In genomic region chr8:28594606-28595005, GRCm38 (mm10) we compare ENCODE assay signal across 18 mouse cellular contexts.
DNase-seq lines count a peak whose midpoint lies in the region; ATAC-seq and TF ChIP-seq lines count a peak whose summit lies in the region.
"Had no signal": no experiment of that assay in that cellular context is flagged by ENCODE, and none has a peak within 500 bp of the region (broad histone marks: within the 10 kb centered on the region; RNA-seq: fewer than 3 reads in every experiment).

No protein-coding gene starts in this region.

- 41% methylated on average over 8 of the region's 8 CpGs for WGBS in intestine, embryonic 15.5 days
- WGBS in intestine, postnatal 0 days = 27% methylated on average over 8 of the region's 8 CpGs
- WGBS in lung, embryonic 15.5 days = 21% methylated on average over 7 of the region's 8 CpGs
- WGBS in embryonic facial prominence, embryonic 10.5 days = 39% methylated on average over 8 of the region's 8 CpGs
- WGBS in heart, postnatal 0 days = 29% methylated on average over 8 of the region's 8 CpGs

- TF ChIP-seq EP300 in heart, postnatal 0 days (IDR thresholded peaks at IDR 0.05; ENCODE audit: low read depth) = no peak

- H3K9me3 ChIP-seq in intestine, embryonic 15.5 days = no peaks in the 10 kb centered on the region
- H3K9me3 ChIP-seq in intestine, postnatal 0 days (ENCODE audit: control insufficient read depth) = no peaks in the 10 kb centered on the region
- H3K9me3 ChIP-seq in lung, embryonic 15.5 days = no peaks in the 10 kb centered on the region
- H3K9me3 ChIP-seq in embryonic facial prominence, embryonic 10.5 days = no peaks in the 10 kb centered on the region
- no peaks in the 10 kb centered on the region for H3K9me3 ChIP-seq in heart, postnatal 0 days (replicated peaks; ENCODE audit: control insufficient read depth, low read length)
- H3K9me3 ChIP-seq: midbrain, embryonic 10.5 days; neural tube, embryonic 13.5 days had no signal

- no peak for TF ChIP-seq CTCF in intestine, postnatal 0 days (IDR thresholded peaks at IDR 0.05; ENCODE audit: low read depth)
- TF ChIP-seq CTCF in heart, postnatal 0 days (IDR thresholded peaks at IDR 0.05; ENCODE audit: low read depth) = no peak

- H3K27ac ChIP-seq in intestine, embryonic 15.5 days = no peak overlapping the region
- H3K27ac ChIP-seq in intestine, postnatal 0 days (ENCODE audit: low read depth, low read length) = no peak overlapping the region
- no peak overlapping the region for H3K27ac ChIP-seq in lung, embryonic 15.5 days
- no peak overlapping the region for H3K27ac ChIP-seq in embryonic facial prominence, embryonic 10.5 days (replicated peaks)
- peak overlapping the region; percentile 94 for H3K27ac ChIP-seq in heart, postnatal 0 days (ENCODE audit: low read depth)
- H3K27ac ChIP-seq: midbrain, embryonic 10.5 days; neural tube, embryonic 13.5 days had no signal

- no peaks in the 10 kb centered on the region for H3K36me3 ChIP-seq in intestine, embryonic 15.5 days
- no peaks in the 10 kb centered on the region for H3K36me3 ChIP-seq in intestine, postnatal 0 days (ENCODE audit: control insufficient read depth, insufficient read depth)
- no peaks in the 10 kb centered on the region for H3K36me3 ChIP-seq in lung, embryonic 15.5 days
- no peaks in the 10 kb centered on the region for H3K36me3 ChIP-seq in embryonic facial prominence, embryonic 10.5 days (replicated peaks)
- H3K36me3 ChIP-seq in heart, postnatal 0 days (replicated peaks; ENCODE audit: control insufficient read depth, insufficient read depth, low read length) = no peaks in the 10 kb centered on the region
- H3K36me3 ChIP-seq: midbrain, embryonic 10.5 days; neural tube, embryonic 13.5 days had no signal

- no peak overlapping the region for H3K4me2 ChIP-seq in intestine, embryonic 15.5 days (replicated peaks)
- no peak overlapping the region for H3K4me2 ChIP-seq in intestine, postnatal 0 days (replicated peaks; ENCODE audit: low read depth)
- H3K4me2 ChIP-seq in lung, embryonic 15.5 days = peak overlapping the region; percentile 26; the same call in 1 of the 2 replicates
- peak overlapping the region; percentile 53 for H3K4me2 ChIP-seq in heart, postnatal 0 days (ENCODE audit: low read depth, low read length)
- H3K4me2 ChIP-seq: neural tube, embryonic 13.5 days had no signal

- no peaks in the 10 kb centered on the region for H3K4me1 ChIP-seq in intestine, embryonic 15.5 days (replicated peaks)
- no peaks in the 10 kb centered on the region for H3K4me1 ChIP-seq in intestine, postnatal 0 days (replicated peaks; ENCODE audit: control insufficient read depth, insufficient read depth, low read length)
- peaks cover 9% of the 10 kb centered on the region; the same call in 1 of the 2 replicates for H3K4me1 ChIP-seq in lung, embryonic 15.5 days
- no peaks in the 10 kb centered on the region for H3K4me1 ChIP-seq in embryonic facial prominence, embryonic 10.5 days
- peaks cover 8% of the 10 kb centered on the region; the same call in 1 of the 2 replicates for H3K4me1 ChIP-seq in heart, postnatal 0 days (ENCODE audit: control insufficient read depth, insufficient read depth)
- H3K4me1 ChIP-seq: midbrain, embryonic 10.5 days; neural tube, embryonic 13.5 days had no signal

- H3K27me3 ChIP-seq in intestine, embryonic 15.5 days (replicated peaks) = no peaks in the 10 kb centered on the region
- no peaks in the 10 kb centered on the region for H3K27me3 ChIP-seq in intestine, postnatal 0 days (replicated peaks; ENCODE audit: control insufficient read depth, insufficient read depth, low read length)
- H3K27me3 ChIP-seq in lung, embryonic 15.5 days = no peaks in the 10 kb centered on the region
- no peaks in the 10 kb centered on the region for H3K27me3 ChIP-seq in embryonic facial prominence, embryonic 10.5 days (replicated peaks; ENCODE audit: low read depth, poor library complexity, severe bottlenecking)
- no peaks in the 10 kb centered on the region for H3K27me3 ChIP-seq in heart, postnatal 0 days (ENCODE audit: control insufficient read depth, insufficient read depth, low read length)
- H3K27me3 ChIP-seq: neural tube, embryonic 13.5 days had no signal

- H3K4me3 ChIP-seq in intestine, embryonic 15.5 days (replicated peaks) = no peak overlapping the region
- H3K4me3 ChIP-seq in intestine, postnatal 0 days (ENCODE audit: low read depth, low read length) = no peak overlapping the region
- H3K4me3 ChIP-seq in lung, embryonic 15.5 days = no peak overlapping the region
- H3K4me3 ChIP-seq in embryonic facial prominence, embryonic 10.5 days = no peak overlapping the region
- H3K4me3 ChIP-seq in heart, postnatal 0 days (ENCODE audit: low read depth, low read length) = peak overlapping the region; percentile 23
- H3K4me3 ChIP-seq: midbrain, embryonic 10.5 days; neural tube, embryonic 13.5 days had no signal

- 0 out of 2 replicates have a peak, but pooled peaks have one; percentile 53 for ATAC-seq in intestine, embryonic 15.5 days
- no peak for ATAC-seq in intestine, postnatal 0 days
- no peak for ATAC-seq in lung, embryonic 15.5 days (ENCODE audit: borderline replicate concordance, extremely low read depth, low FRiP score, low TSS enrichment)
- ATAC-seq in heart, postnatal 0 days (ENCODE audit: insufficient read depth, low read depth) = peak; percentile 37
- ATAC-seq: hindbrain, embryonic 16.5 days had no signal

- no peak for DNase-seq in lung, postnatal 10 days
- peak; percentile 11 for DNase-seq in embryonic facial prominence, embryonic 10.5 days (ENCODE audit: low spot score)
- peak; percentile 50 for DNase-seq in heart, postnatal 0 days (ENCODE audit: low spot score)
- DNase-seq in right cerebral cortex, postnatal 10 days (ENCODE audit: low spot score in 2 of 2) = no peak
- no peak for DNase-seq in layer of hippocampus, adult 8-10 months (ENCODE audit: low spot score in 2 of 2)
- DNase-seq: adrenal gland, postnatal 25 days; B cell, adult 2 months; cerebellum, adult 2 months; gastrocnemius, postnatal 14 days; lung, postnatal 36 days; right cerebral cortex, postnatal 14 days; thymus, postnatal 36 days had no signal

- H3K9ac ChIP-seq in intestine, embryonic 15.5 days = no peak overlapping the region
- H3K9ac ChIP-seq in intestine, postnatal 0 days (ENCODE audit: low read depth, low read length) = no peak overlapping the region
- no peak overlapping the region for H3K9ac ChIP-seq in lung, embryonic 15.5 days
- H3K9ac ChIP-seq in heart, postnatal 0 days (replicated peaks; ENCODE audit: low read depth, low read length) = peak overlapping the region; percentile 40
- H3K9ac ChIP-seq: neural tube, embryonic 13.5 days had no signal

Comparison
In these comparisons a context has a peak if more than half of its experiments do, and no peak if none do; other contexts are left out.
1. ATAC-seq: peak in intestine, embryonic 15.5 days (single experiment) and heart, postnatal 0 days (single experiment); none in intestine, postnatal 0 days (single experiment) and lung, embryonic 15.5 days (single experiment).
2. H3K4me2 ChIP-seq: peak in lung, embryonic 15.5 days (single experiment) and heart, postnatal 0 days (single experiment); none in intestine, embryonic 15.5 days (single experiment) and intestine, postnatal 0 days (single experiment).
3. DNase-seq: peak in embryonic facial prominence, embryonic 10.5 days (single experiment) and heart, postnatal 0 days (single experiment); none in lung, postnatal 10 days (single experiment), right cerebral cortex, postnatal 10 days (0 of 2) and layer of hippocampus, adult 8-10 months (0 of 2).